Mouse (Mus musculus) testis, adult 2 months (tissue): ENCODE results near the gene Mip.

ENCODE experiments used
- CTCF ChIP-seq: fragments of 200-500 bp; IDR thresholded peaks from 2 replicates; pipeline ENCODE4 v1.5.1; 2012; ENCODE audit warnings: low read depth, mild to moderate bottlenecking, inconsistent platforms, low read length, moderate library complexity; ENCODE audit not compliant: control insufficient read depth, insufficient read depth, insufficient replicate concordance
- POLR2A ChIP-seq: fragments of 200-500 bp; IDR thresholded peaks from 2 replicates; pipeline ENCODE4 v1.6.1; 2012; ENCODE audit warnings: low read depth, mild to moderate bottlenecking, inconsistent platforms, low read length, moderate library complexity; ENCODE audit not compliant: control insufficient read depth

- no peak for TF ChIP-seq POLR2A
- no peak for TF ChIP-seq CTCF
Measured at GRCm38 (mm10) chr10:128214981-128215380, 10.7 kb upstream of the Mip start.
